Mouse (Mus musculus): ENCODE results near the gene Gm30191.
"Not testable (repeated sequence)": the region's sequence is repeated elsewhere in the genome, so short reads cannot be mapped to it uniquely, and the experiment has no call there.

Gene Gm30191

GRCm38 (mm10) chr4:134287575-134288025, 40.9 kb downstream of the Gm30191 start, which contains the start of gene Pdik1l:
TSS of gene Pdik1l (minus strand) at chr4:134287895.
- peak; percentile 85 for DNase-seq

- DNase-seq, result no peak
Measured at GRCm38 (mm10) chr4:134288397-134289256, 41.9 kb downstream of the Gm30191 start.

GRCm38 (mm10) chr4:134292067-134292466, 45.3 kb downstream of the Gm30191 start:
- peak; percentile 89 for DNase-seq

- DNase-seq, result no peak
Measured at GRCm38 (mm10) chr4:134293061-134293691, 46.4 kb downstream of the Gm30191 start.

GRCm38 (mm10) chr4:134293692-134294163, 47.0 kb downstream of the Gm30191 start:
- no peak for DNase-seq

- DNase-seq, result not testable (repeated sequence)
Measured at GRCm38 (mm10) chr4:134296096-134296495, 49.4 kb downstream of the Gm30191 start.

GRCm38 (mm10) chr4:134296523-134296922, 49.8 kb downstream of the Gm30191 start:
- peak; percentile 35 for DNase-seq

GRCm38 (mm10) chr4:134297369-134297768, 50.6 kb downstream of the Gm30191 start:
- no peak for DNase-seq

GRCm38 (mm10) chr4:134298626-134299497, 52.1 kb downstream of the Gm30191 start:
- DNase-seq, result no peak

- no peak for DNase-seq
Measured at GRCm38 (mm10) chr4:134299498-134299810, 52.7 kb downstream of the Gm30191 start.

Data from thymus, postnatal 4 days (tissue).